Mouse (Mus musculus) midbrain, embryonic 14.5 days (tissue): ENCODE measurements around the gene Slc25a3. TPM values are rescaled to one million over a fixed set of nuclear protein-coding genes. Genes with fewer than 3 reads are reported as not detected.
A peak's percentile ranks its signal among the peaks of the same experiment; 100 is the strongest.

Source experiments
- ATAC-seq: fragments of 200-750 bp; cut with Nextera tagmentation; 2 replicates; pipeline ENCODE4 v1.8.0; 2017; ENCODE audit warnings: moderate number of reproducible peaks, moderate library complexity; ENCODE audit not compliant: low FRiP score, low TSS enrichment
- DNase-seq: peaks from one replicate; pipeline ENCODE4 v3.0.0-alpha.2; 2015
- H3K27ac ChIP-seq: fragments of 300-500 bp; sonication (generic); replicated peaks from 2 replicates; pipeline ENCODE4 v1.5.1; 2014; ENCODE audit warnings: mild to moderate bottlenecking, low read depth, low read length, moderate library complexity
- H3K27me3 ChIP-seq: fragments of 300-500 bp; sonication (generic); 2 replicates; pipeline ENCODE4 v1.6.1; 2014; ENCODE audit warnings: low read length, control low read depth, mixed read lengths; ENCODE audit not compliant: control insufficient read depth, insufficient read depth
- H3K36me3 ChIP-seq: fragments of 300-500 bp; sonication (generic); 2 replicates; pipeline ENCODE4 v1.6.1; 2014; ENCODE audit warnings: low read length, control low read depth; ENCODE audit not compliant: control insufficient read depth, insufficient read depth
- H3K4me1 ChIP-seq: fragments of 300-500 bp; sonication (generic); 2 replicates; pipeline ENCODE4 v1.6.1; 2014; ENCODE audit warnings: mild to moderate bottlenecking, antibody characterized with exemption, low read length, control low read depth; ENCODE audit not compliant: control insufficient read depth, insufficient read depth
- H3K4me2 ChIP-seq: fragments of 300-500 bp; sonication (generic); 2 replicates; pipeline ENCODE4 v1.6.1; 2014; ENCODE audit warnings: mild to moderate bottlenecking, low read length, moderate library complexity
- H3K4me3 ChIP-seq: fragments of 300-500 bp; sonication (generic); replicated peaks from 2 replicates; pipeline ENCODE4 v1.5.1; 2014; ENCODE audit warnings: low read depth, low read length
- H3K9ac ChIP-seq: fragments of 300-500 bp; sonication (generic); replicated peaks from 2 replicates; pipeline ENCODE4 v1.6.1; 2014; ENCODE audit warnings: mild to moderate bottlenecking, low read length, moderate library complexity
- H3K9me3 ChIP-seq: fragments of 300-500 bp; sonication (generic); 2 replicates; pipeline ENCODE4 v1.6.1; 2016; ENCODE audit warnings: low read length, control low read depth, mixed read lengths; ENCODE audit not compliant: control insufficient read depth
- WGBS: fragments of 180-500 bp; shearing (Covaris S2); extraction: QIAGEN DNeasy Blood & Tissue Kit; methylation state at CpG from one replicate; pipeline ENCODE4 v1.1.7; 2014; 5-methylcytosine and 5-hydroxymethylcytosine counted together
- polyA plus RNA-seq: library from polyadenylated mRNA; unstranded; fragments of >200 nt; fragmentation: Nextera tagmentation; extraction: Ambion mirVana; gene quantifications from 2 replicates; pipeline ENCODE4 v1.2.1, GENCODE M21; 2014

Slc25a3 gene
- polyA plus RNA-seq, result 565 and 569 TPM in 2 replicates

DNA sequence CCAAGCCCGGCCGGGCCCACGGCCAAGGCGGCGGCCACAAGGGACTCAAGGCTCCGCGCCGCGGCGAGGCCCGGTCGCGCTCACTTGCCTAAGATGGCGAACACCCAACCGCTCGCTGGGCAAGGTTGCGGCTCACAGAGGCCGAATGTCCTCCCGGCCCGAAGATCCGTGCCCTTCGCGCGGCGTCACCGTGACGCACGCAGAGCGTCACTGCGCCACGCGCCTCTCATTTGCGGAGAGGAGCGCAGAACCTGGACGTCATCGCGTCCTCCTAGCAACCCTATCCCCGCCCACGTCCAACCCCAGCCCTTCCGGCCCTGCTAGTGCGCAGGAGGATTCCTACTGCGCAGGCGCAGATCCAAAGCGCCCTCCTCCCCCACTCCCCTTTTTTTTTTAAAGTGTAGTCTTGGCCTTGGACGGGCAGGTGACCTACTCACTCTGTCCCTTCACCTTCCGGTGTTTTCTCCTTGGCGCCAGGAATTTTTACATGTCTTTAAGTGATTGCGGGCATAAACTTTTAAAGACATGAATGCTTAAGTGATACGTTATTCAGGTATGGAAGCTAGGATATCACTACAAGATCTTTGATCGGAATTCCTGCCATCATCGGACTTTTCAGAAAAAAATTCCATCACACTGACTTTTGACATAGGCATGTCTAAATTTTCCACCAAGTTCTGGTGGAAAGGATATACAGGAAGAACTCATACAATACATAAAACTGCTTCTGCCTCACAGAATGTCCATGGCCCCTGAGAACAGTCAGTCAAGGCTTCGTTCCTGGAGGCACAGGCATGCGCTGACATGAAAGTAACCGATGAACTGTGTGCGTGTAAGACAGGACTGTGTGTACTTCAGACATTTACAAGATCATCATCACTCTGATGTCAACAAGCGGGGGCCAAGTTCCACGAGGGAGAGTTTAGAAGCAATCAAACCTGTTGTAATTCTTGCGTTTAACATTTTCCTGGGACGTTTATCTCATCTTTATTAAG is at the start of gene Slc25a3:
Gene Slc25a3, minus strand, starts transcription at position 232 of the 995 bp plus-strand sequence.
- DNase-seq (peak; percentile 99), ATAC-seq (peak; percentile 100)
- H3K9me3 ChIP-seq, result no peaks in the 10 kb centered on the region
- H3K36me3 ChIP-seq, result peaks cover 20% of the 10 kb centered on the region
- peak within 1 kb of the TSS; percentile 81 for H3K4me2 ChIP-seq
- peak within 1 kb of the TSS; percentile 94 for H3K27ac ChIP-seq
- peaks cover 17% of the 10 kb centered on the region for H3K4me1 ChIP-seq
- H3K4me3 ChIP-seq, result peak within 1 kb of the TSS; percentile 91
- peak within 1 kb of the TSS; percentile 94 for H3K9ac ChIP-seq
- WGBS, result 14% methylated on average over 57 of the region's 59 CpGs
- no peaks in the 10 kb centered on the region for H3K27me3 ChIP-seq

- no peaks in the 10 kb centered on the region for H3K27me3 ChIP-seq
- no peaks in the 10 kb centered on the region for H3K36me3 ChIP-seq
- no peak for ATAC-seq
- peak overlapping the region; percentile 100 for H3K27ac ChIP-seq
- peak overlapping the region; percentile 94 for H3K4me3 ChIP-seq
- no peaks in the 10 kb centered on the region for H3K9me3 ChIP-seq
- peak overlapping the region; percentile 78 for H3K4me2 ChIP-seq
- 87% methylated on average over 14 of the region's 14 CpGs for WGBS
- no peak for DNase-seq
- peaks cover 18% of the 10 kb centered on the region for H3K4me1 ChIP-seq
- peak overlapping the region; percentile 97 for H3K9ac ChIP-seq
These were observed 48.7 kb upstream of the Slc25a3 start for GRCm38 (mm10) chr10:91172329-91173100.

GRCm38 (mm10) chr10:91171455-91172328 is 47.8 kb upstream of the Slc25a3 start:
- Histone ChIP-seq H3K9me3 (no peaks in the 10 kb centered on the region), H3K27ac (peak overlapping the region; percentile 100), H3K27me3 (no peaks in the 10 kb centered on the region), H3K4me1 (peaks cover 20% of the 10 kb centered on the region), H3K4me3 (peak overlapping the region; percentile 94), H3K36me3 (no peaks in the 10 kb centered on the region), H3K9ac (peak overlapping the region; percentile 97), H3K4me2 (peak overlapping the region; percentile 78)
- DNase-seq (peak; percentile 97), ATAC-seq (peak; percentile 97)
- under 1% methylated on average over 68 of the region's 68 CpGs for WGBS

DNA sequence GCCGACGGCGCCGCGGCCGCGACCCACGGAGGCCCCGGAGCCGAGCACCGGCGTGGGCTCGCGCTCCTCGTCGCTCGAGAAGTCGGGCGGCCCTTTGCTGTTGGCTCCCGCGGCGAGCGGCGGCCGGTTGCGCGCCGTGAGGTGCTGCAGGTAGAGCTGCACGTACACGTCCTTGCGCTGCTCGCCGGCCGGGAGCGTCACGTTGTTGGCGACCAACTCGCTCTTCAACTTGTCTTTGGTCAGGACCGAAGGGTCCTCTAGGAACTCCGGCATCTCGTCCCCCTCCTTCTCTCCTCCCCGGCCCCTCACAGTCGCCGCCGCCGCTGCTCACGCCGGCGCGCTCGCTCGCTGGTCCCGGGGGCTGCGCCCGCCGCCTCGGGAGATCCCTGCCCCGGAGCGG is 47.2 kb upstream of the Slc25a3 start:
- whole genome bisulfite sequencing, result under 1% methylated on average over 54 of the region's 59 CpGs
- H3K4me3 ChIP-seq, result peak overlapping the region; percentile 94
- no peak for DNase-seq

DNA sequence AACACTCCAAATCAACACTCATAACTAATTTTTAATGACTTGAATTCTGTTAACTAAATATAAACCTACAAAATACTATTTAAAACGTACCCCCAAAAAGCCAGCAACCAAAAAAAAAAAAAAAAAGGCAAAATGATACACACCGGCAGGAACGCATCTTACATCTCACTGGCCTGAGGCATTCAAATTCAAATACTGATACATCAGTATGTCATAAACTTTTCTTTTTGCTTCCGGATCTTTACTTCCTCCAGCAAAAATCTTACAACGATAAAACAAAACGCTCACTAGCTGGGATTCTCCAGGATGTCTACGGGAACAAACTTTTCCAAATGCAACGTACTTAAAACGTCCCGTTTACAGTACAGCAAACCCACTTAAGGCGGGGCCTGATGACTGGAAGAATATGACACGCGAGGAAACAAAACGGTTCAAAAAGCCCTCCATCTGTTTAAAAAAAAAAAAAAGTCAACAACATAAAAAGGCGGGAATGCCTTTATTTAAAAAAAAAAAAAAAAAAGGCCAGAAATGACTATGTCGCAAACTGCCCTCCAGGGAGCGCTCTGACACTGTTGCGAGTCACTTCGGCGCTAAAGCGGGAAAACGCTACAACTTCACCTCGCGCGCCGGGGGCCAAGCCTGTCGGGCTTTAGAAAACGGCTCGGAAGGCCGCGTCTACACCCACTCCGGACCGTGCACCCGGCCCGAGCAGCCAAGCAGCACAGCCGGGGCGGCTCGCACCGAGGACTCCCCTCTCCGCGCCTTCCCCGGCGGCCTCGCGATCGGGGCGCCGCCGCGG is 46.5 kb upstream of the Slc25a3 start:
- Histone ChIP-seq H3K36me3 (peaks cover 4% of the 10 kb centered on the region; the same call in 1 of the 2 replicates), H3K4me2 (peak overlapping the region; percentile 78), H3K27ac (peak overlapping the region; percentile 100), H3K9me3 (no peaks in the 10 kb centered on the region), H3K9ac (peak overlapping the region; percentile 97), H3K27me3 (no peaks in the 10 kb centered on the region), H3K4me3 (peak overlapping the region; percentile 94), H3K4me1 (peaks cover 20% of the 10 kb centered on the region)
- DNase-seq (peak; percentile 97), ATAC-seq (peak; percentile 53)
- under 1% methylated on average over 50 of the region's 50 CpGs for WGBS

More for the DNA sequence above, 47.2 kb upstream of the Slc25a3 start:
- Histone ChIP-seq H3K27ac (peak overlapping the region; percentile 100), H3K27me3 (no peaks in the 10 kb centered on the region), H3K36me3 (no peaks in the 10 kb centered on the region), H3K9ac (peak overlapping the region; percentile 97), H3K9me3 (no peaks in the 10 kb centered on the region), H3K4me1 (peaks cover 20% of the 10 kb centered on the region), H3K4me2 (peak overlapping the region; percentile 78)
- peak; percentile 68 for ATAC-seq

DNA sequence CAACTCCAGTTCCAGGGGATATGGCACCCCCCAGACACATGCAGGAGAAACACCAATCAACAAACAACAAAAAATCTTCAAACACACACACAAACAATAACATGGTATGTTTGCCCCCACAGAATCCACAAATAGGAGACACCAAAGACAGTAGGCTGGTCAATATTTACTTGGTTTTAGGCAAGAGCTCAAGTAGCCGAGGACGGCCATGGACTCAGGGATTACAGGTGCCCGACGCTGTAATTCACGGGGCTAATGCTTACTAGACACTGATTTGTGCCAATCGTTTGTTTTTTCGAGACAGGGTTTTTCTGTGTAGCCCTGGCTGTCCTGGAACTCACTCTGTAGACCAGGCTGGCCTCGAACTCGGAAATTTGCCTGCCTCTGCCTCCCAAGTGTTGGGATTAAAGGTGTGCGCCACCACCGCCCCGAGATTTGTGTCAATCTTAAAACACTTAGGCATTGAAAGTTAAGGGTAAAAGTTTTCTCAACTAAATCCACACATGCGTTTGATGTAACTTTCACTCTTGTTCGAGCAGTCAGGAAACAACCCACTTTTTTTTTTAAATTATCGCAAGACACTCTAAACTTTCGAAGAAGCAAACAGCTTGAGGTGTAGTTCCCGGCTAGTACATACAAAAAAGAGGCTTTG is 45.7 kb upstream of the Slc25a3 start:
- Histone ChIP-seq H3K9ac (0 out of 2 replicates have a peak overlapping the region, but pooled peaks have one; percentile 97), H3K36me3 (peaks cover 10% of the 10 kb centered on the region; the same call in 1 of the 2 replicates), H3K4me3 (peak overlapping the region; percentile 94), H3K4me1 (peaks cover 20% of the 10 kb centered on the region), H3K27ac (no peak overlapping the region), H3K27me3 (no peaks in the 10 kb centered on the region), H3K9me3 (no peaks in the 10 kb centered on the region), H3K4me2 (peak overlapping the region; percentile 78)
- no peak for DNase-seq
- no peak for ATAC-seq
- WGBS, result 37% methylated on average over 17 of the region's 17 CpGs

GRCm38 (mm10) chr10:91167352-91167751 is 43.5 kb upstream of the Slc25a3 start:
- DNase-seq, result peak; percentile 30
- 56% methylated on average over 7 of the region's 7 CpGs for WGBS
- Histone ChIP-seq H3K9ac (no peak overlapping the region), H3K27me3 (no peaks in the 10 kb centered on the region), H3K9me3 (no peaks in the 10 kb centered on the region), H3K4me3 (no peak overlapping the region), H3K27ac (no peak overlapping the region), H3K36me3 (peaks cover 28% of the 10 kb centered on the region), H3K4me1 (peaks cover 20% of the 10 kb centered on the region), H3K4me2 (peak overlapping the region; percentile 21)
- ATAC-seq, result no peak
